Mouse (Mus musculus): ENCODE measurements at regions not wholly inside any gene's neighbourhood (a gene's known extent, or its start where the extent isn't known, plus 50 kb on each side); places are given as distances from the start of the nearest gene placed in this dataset.
"Not testable (repeated sequence)": the region's sequence is repeated elsewhere in the genome, so short reads cannot be mapped to it uniquely, and the experiment has no call there.

- DNase-seq: no peak
Measured at GRCm38 (mm10) chr9:31650362-31651130, 186.3 kb upstream of the Tmem45b start.

GRCm38 (mm10) chr9:31649073-31649472 is 184.8 kb upstream of the Tmem45b start:
- no peak for DNase-seq

- no peak for DNase-seq
Measured at GRCm38 (mm10) chr9:31648551-31648950, 184.3 kb upstream of the Tmem45b start.

DNA sequence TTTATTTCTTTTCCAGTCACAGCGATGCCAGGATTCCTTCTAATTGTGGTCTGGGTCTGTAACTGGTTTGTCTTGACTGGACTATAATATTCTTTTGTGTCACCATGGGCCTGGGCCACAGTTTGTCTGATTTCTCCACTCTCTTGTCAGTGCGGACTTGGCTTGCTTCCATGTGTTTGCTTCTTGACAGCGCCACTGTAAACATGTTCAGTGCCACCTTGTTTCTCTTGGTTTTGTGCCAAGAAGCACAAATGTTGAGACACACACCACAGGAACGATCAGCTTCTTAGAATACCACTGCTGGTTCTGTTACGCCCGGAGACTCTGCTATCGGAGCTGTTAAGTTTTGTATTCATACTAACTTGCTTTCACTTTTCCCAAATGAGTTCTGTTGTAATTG is 180.9 kb upstream of the Tmem45b start:
- no peak for DNase-seq

DNA sequence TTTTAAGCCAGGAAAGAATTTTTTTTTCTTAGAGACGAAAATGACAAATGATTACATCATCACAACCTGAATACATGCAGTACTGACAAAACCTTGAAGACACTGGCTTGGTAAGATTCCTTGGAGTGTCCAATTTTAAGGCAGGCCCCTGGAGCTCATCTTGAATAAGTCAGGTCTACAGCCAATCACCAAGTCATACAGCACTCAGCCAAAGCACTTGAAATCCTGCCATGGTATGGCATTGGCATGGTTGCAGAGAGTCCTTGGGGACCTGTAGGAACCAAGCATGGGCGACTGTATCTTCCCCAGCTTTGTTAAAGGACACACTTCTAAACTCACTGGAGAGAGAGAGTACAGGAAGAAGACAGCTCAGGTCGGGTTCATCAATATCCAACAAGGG is 179.8 kb upstream of the Tmem45b start:
- DNase-seq: no peak

DNA sequence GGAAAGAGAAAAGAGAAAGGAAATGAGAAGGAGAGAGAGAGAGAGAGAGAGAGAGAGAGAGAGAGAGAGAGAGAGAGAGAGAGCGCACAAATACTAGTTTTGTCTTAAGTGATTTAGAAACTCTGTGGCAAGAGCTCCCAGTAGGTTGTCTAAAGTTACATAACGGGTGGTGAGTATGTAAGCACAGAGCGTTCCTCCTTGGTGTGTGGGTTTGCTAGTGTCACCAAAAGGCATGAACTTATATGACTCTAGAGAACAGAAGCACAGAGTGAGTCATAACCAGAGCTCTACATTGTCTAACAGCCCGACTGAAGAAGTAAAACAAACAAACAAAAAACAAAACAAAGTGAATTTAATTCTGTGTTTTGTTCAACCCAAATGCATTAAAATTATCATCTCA is 177.9 kb upstream of the Tmem45b start:
- DNase-seq: no peak

DNA sequence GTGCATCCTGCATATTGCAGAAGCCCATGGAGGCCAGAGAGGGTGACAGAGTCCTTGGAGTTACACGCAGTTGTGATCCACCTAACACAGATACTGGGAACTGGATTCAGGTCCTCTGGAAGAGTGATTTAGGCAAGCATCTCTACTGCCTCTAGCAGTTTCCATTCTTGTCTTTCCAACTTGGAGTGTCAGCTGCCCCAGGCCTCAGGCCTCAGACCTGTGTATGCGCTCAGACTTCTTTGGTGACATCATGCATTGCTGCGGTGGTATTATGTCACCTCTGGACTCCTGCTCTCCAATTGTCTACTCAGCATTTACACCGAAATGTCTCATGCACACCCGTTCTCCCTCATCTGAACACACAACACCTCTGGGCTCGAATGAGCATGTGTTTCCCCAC is 164.0 kb upstream of the Tmem45b start:
- DNase-seq: no peak

DNA sequence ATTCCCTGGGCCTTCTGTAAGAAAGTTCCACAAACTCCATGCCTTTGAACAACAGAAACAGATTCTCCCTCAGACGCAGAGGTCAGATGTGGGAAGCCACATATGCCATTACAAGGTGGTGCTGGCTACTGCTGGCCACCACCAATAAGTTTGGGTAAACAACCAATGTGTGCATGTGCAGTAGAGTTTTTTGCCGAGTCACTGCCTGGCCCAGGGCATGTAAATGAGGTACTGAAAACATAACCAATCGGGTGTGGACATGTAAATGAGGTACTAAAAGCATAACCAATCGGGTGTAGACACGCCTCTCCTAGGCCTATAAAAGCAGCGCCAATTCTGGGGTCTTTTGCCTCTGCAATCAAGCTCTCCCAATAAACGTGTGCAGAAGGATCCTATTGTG is 157.3 kb upstream of the Tmem45b start:
- not testable (repeated sequence) for DNase-seq

DNA sequence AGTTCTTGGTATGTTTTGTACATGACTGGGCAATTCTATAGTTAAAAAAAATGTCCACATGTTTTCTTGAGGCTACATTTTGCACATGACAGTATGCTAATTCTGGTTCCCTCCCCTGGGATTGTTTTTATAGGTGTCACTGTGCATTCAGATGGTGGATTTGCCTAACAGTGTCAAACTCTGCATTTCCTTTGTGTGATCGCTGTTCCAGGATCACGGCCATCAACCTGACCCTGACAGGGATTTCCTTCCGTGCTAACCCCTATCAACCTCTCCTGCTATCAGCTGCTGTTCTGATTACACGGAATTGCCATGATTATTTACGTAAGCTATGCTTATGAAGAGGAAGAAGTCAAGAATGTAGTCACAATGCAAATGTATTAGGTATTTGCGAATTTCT is 155.1 kb upstream of the Tmem45b start:
- no peak for DNase-seq

- DNase-seq: no peak
Measured at GRCm38 (mm10) chr9:31614250-31614945, 150.1 kb upstream of the Tmem45b start.

DNA sequence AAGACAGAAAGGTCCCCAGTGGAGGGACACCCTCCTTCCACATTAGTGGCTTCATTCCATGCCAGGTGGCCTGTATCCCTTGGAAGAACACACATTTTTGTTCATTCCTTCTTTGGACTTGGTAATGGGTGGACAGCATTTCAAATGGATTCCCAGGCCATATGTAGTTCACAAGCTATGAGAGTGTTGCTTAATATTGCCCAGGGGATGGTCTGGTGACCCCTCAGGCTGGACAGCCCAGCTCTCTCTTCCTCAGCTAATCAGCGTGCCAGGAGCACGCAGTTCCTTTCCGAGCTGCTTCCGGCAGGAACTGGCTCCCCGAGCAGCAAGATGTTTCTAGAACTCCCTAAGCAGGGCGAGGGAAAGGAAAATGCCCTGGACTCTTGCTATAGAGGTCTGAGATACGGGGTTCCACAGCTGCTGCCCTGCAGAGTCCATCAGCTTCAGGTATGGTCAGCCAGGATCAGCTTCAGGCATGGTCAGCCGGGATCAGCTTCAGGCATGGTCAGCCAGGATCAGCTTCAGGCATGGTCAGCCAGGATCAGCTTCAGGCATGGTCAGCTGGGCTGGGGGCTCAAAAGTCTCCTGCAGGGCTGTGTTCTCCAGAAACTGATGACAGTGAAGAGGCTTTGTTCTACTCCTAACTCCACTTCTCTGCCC is 146.9 kb upstream of the Tmem45b start:
- DNase-seq: no peak

GRCm38 (mm10) chr9:31610631-31611030 is 146.4 kb upstream of the Tmem45b start:
- DNase-seq: no peak

DNA sequence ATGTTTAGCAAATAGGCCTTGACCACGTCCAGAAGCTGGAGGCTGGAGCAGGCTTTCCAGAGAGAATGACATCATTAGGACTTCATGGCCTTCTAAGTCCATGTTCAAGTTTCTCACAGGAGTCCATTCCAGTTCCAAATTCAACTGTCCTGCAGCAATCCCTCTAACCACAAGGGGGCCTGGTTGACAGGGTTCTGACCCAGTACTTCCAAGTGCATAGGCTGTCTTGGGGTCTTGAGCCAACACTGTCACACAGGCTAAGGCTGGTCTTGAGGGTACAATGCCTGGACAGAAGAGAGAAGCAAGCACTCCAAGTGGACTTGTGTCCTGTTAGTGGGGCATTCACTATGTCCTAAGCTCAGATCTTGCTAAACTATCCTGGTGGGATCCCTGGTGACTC is 145.9 kb upstream of the Tmem45b start:
- no peak for DNase-seq

- DNase-seq: no peak
Measured at GRCm38 (mm10) chr9:31609731-31610130, 145.5 kb upstream of the Tmem45b start.

DNA sequence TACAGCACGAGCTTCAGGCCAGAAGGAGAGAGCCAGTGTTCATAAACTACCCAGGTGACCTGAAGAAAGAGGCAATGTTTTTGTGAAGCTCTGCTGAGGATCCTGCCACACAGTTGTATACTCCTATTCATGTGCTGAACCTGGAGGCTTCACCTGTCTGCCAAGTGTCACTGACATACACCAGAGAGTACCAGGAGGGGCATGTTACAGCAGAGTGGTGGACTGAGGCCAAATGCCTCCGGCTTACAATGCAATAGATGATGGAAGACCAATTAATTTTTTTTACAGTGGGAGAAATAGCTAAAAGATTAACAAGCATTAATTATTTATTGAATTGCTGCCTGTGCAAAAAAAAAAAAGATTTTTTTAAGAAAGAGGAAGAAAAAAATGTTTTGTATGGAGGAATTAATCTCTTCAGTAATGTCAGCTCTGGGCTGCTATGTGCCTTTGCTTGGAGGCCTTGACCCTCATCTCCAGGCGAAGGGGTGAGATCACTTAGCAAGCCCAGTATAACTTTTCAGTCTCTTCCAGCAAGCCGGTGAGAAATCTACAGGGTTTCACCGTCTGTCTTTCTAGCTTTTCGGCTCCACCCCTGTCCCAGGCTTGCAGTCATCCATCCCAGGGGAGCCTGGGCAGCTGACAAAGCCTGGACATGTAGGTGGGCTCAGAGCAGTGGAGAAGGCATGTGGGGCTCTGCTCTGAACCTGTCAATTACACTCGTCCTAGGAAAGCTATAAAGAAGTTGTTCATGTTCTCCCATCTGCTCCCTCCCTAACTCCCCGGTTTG is 144.0 kb upstream of the Tmem45b start:
- no peak for DNase-seq

DNA sequence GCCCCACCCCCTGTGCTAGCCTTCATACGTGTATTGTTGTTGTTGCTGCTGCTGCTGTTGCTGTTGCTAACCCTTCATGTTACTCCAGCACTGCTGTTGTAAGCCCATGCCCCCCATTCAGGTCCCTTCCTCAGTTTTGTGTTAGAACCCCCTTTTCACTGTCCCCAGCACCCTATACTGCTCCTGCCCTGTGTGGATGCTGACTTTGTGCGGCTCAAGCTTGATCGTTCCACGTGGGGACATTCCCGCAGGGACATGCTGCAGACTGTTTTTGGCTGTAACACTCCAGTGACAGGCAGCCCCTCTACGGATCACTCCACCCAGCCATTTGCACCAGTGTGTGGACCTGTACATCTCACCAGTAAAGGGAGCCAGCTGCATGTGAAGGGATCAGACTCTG is 142.7 kb upstream of the Tmem45b start:
- no peak for DNase-seq

- no peak for DNase-seq
Measured at GRCm38 (mm10) chr9:31604497-31605090, 140.3 kb upstream of the Tmem45b start.

- DNase-seq: no peak
Measured at GRCm38 (mm10) chr9:31602707-31603106, 138.4 kb upstream of the Tmem45b start.

GRCm38 (mm10) chr9:31595096-31595495 is 130.8 kb upstream of the Tmem45b start:
- no peak for DNase-seq

DNA sequence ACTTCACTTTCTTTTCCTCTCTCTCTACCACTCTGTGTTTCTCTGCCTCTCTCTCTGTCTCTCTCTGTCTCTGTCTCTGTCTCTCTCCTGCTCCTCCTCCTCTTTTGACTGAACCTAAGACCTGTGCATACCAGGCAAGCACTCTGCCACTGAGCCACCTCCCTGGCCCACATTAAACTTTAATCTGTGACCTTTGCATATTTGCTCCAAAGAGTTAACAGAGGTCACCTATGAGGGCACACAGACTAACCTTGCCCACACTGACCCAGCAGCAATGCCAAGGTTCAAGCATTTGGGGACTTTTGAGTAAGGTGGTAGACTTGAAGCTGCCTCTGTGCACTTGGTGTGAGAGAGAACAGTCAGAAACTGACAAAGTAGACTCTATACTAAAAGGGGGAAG is 123.4 kb upstream of the Tmem45b start:
- no peak for DNase-seq

- DNase-seq: no peak
Measured at GRCm38 (mm10) chr9:31583983-31584382, 119.7 kb upstream of the Tmem45b start.

- no peak for DNase-seq
Measured at GRCm38 (mm10) chr9:31582947-31583346, 118.7 kb upstream of the Tmem45b start.
